Mouse (Mus musculus) liver, embryonic 14.5 days (tissue): ENCODE measurements around the gene Rcan1. TPM values are rescaled to one million over a fixed set of nuclear protein-coding genes. Genes with fewer than 3 reads are reported as not detected.

Source experiments
- ATAC-seq: fragments of 200-750 bp; cut with Nextera tagmentation; 2 replicates; pipeline ENCODE4 v1.8.0; 2017; ENCODE audit warnings: moderate number of reproducible peaks, mild to moderate bottlenecking, moderate library complexity; ENCODE audit not compliant: insufficient read depth
- DNase-seq, 3 experiments: peaks; one replicate each; pipeline ENCODE4 v3.0.0-alpha.2; 2012 to 2013; ENCODE audit warnings: low read depth in 3 of 3, low spot score in 3 of 3
- H3K27ac ChIP-seq: fragments of 300-500 bp; sonication (generic); 2 replicates; pipeline ENCODE4 v1.5.1; 2014; ENCODE audit warnings: moderate library complexity, mild to moderate bottlenecking, control low read depth, inconsistent platforms
- H3K27me3 ChIP-seq: fragments of 300-500 bp; sonication (generic); 2 replicates; pipeline ENCODE4 v1.6.1; 2014; ENCODE audit warnings: mild to moderate bottlenecking, low read length, moderate library complexity; ENCODE audit not compliant: control insufficient read depth, insufficient read depth
- H3K36me3 ChIP-seq: fragments of 300-500 bp; sonication (generic); replicated peaks from 2 replicates; pipeline ENCODE4 v1.6.1; 2014; ENCODE audit warnings: low read depth; ENCODE audit not compliant: control insufficient read depth, insufficient read depth
- H3K4me1 ChIP-seq, 2 experiments: fragments of 200-500 bp in 1 of 2; fragments of 300-500 bp in 1 of 2; sonication (generic) in 1 of 2; replicated peaks; 2 replicates each; pipeline ENCODE4 v1.6.1; 2012 to 2014; ENCODE audit warnings: antibody characterized with exemption in 1 of 2, inconsistent platforms in 1 of 2, low read length in 1 of 2; ENCODE audit not compliant: control insufficient read depth in 2 of 2, insufficient read depth in 2 of 2
- H3K4me2 ChIP-seq: fragments of 300-500 bp; sonication (generic); 2 replicates; pipeline ENCODE4 v1.6.1; 2014; ENCODE audit warnings: low read depth, mild to moderate bottlenecking, control low read depth, moderate library complexity
- H3K4me3 ChIP-seq, 2 experiments: fragments of 200-500 bp in 1 of 2; fragments of 300-500 bp in 1 of 2; sonication (generic) in 1 of 2; 2 replicates each; pipeline ENCODE4 v1.5.1; 2012 to 2014; ENCODE audit warnings: low read depth in 2 of 2, low read length in 2 of 2, mild to moderate bottlenecking in 2 of 2, control low read depth in 1 of 2, inconsistent platforms in 1 of 2, moderate library complexity in 1 of 2; ENCODE audit not compliant: insufficient read depth in 1 of 2
- H3K9ac ChIP-seq: fragments of 300-500 bp; sonication (generic); replicated peaks from 2 replicates; pipeline ENCODE4 v1.6.1; 2014; ENCODE audit warnings: mild to moderate bottlenecking, control low read depth, moderate library complexity
- H3K9me3 ChIP-seq: fragments of 300-500 bp; sonication (generic); 2 replicates; pipeline ENCODE4 v1.6.1; 2016; ENCODE audit warnings: low read length, mixed read lengths; ENCODE audit not compliant: control insufficient read depth
- CTCF ChIP-seq: IDR thresholded peaks from 2 replicates; pipeline ENCODE4 v1.5.1; 2016; ENCODE audit warnings: antibody characterized with exemption, low read depth, control low read depth
- EP300 ChIP-seq: IDR thresholded peaks from 2 replicates; pipeline ENCODE4 v1.6.1; 2016; ENCODE audit warnings: antibody characterized with exemption, low read depth
- WGBS: fragments of 180-500 bp; shearing (Covaris S2); extraction: QIAGEN DNeasy Blood & Tissue Kit; methylation state at CpG from one replicate; pipeline ENCODE4 v1.1.7; 2014; ENCODE audit not compliant: insufficient replicate concordance; 5-methylcytosine and 5-hydroxymethylcytosine counted together
- polyA plus RNA-seq, 2 experiments: library from polyadenylated mRNA; depleted of rRNA in 1 of 2; stranded (reverse) in 1 of 2; unstranded in 1 of 2; fragments of >200 nt; fragmentation: Nextera tagmentation in 1 of 2; extraction: Ambion mirVana in 1 of 2; gene quantifications; 2 replicates each; pipeline versions ENCODE4 v1.2.1 to v1.2.3; 2012 to 2014

Gene Rcan1
- polyA plus RNA-seq, 2 experiments = 6.2 to 8.7 TPM

GRCm38 (mm10) chr16:92353295-92353694, 117.4 kb downstream of the Rcan1 start:
- TF ChIP-seq EP300 = no peak
- no peak for TF ChIP-seq CTCF
- Histone ChIP-seq H3K4me3 (no peak overlapping the region), H3K9me3 (no peaks in the 10 kb centered on the region), H3K9ac (no peak overlapping the region), H3K27me3 (no peaks in the 10 kb centered on the region), H3K4me1 (no peaks in the 10 kb centered on the region), H3K4me2 (no peak overlapping the region), H3K27ac (no peak overlapping the region), H3K36me3 (no peaks in the 10 kb centered on the region)
- 77% methylated on average over 12 of the region's 12 CpGs for WGBS
- no peak for ATAC-seq
- DNase-seq = no peak

- 68% methylated on average over 12 of the region's 12 CpGs for WGBS
Measured at GRCm38 (mm10) chr16:92348941-92349340, 121.7 kb downstream of the Rcan1 start.

GRCm38 (mm10) chr16:92346297-92346916, 124.3 kb downstream of the Rcan1 start:
- H3K36me3 ChIP-seq = no peaks in the 10 kb centered on the region
- H3K4me3 ChIP-seq = no peak overlapping the region
- no peaks in the 10 kb centered on the region for H3K9me3 ChIP-seq
- H3K27me3 ChIP-seq = no peaks in the 10 kb centered on the region
- TF ChIP-seq CTCF (no peak), EP300 (no peak)
- H3K4me1 ChIP-seq = peaks cover 2 to 17% of the 10 kb centered on the region in 2 experiments; a peak in 3 of 4 replicates
- WGBS = 65% methylated on average over 13 of the region's 13 CpGs
- no peak overlapping the region for H3K27ac ChIP-seq
- no peak for DNase-seq
- no peak overlapping the region for H3K9ac ChIP-seq
- no peak overlapping the region for H3K4me2 ChIP-seq
- ATAC-seq = no peak

More at GRCm38 (mm10) chr16:92348941-92349340, 121.7 kb downstream of the Rcan1 start:
- ATAC-seq (no peak), DNase-seq (no peak)
- Histone ChIP-seq H3K4me2 (no peak overlapping the region), H3K36me3 (no peaks in the 10 kb centered on the region), H3K9me3 (no peaks in the 10 kb centered on the region), H3K27me3 (no peaks in the 10 kb centered on the region), H3K9ac (no peak overlapping the region), H3K4me1 (peaks cover 0 to 14% of the 10 kb centered on the region in 2 experiments; a peak in 2 of 4 replicates), H3K27ac (no peak overlapping the region), H3K4me3 (no peak overlapping the region)
- TF ChIP-seq CTCF (no peak), EP300 (no peak)

- Histone ChIP-seq H3K4me3 (no peak overlapping the region), H3K27ac (no peak overlapping the region), H3K36me3 (no peaks in the 10 kb centered on the region), H3K9me3 (no peaks in the 10 kb centered on the region), H3K9ac (no peak overlapping the region), H3K27me3 (no peaks in the 10 kb centered on the region), H3K4me2 (peak overlapping the region; percentile 19; the same call in 1 of the 2 replicates), H3K4me1 (peaks cover 10 to 28% of the 10 kb centered on the region in 2 experiments)
- ATAC-seq = no peak
- no peak for TF ChIP-seq CTCF
- no peak for TF ChIP-seq EP300
- WGBS = 18% methylated on average over 11 of the region's 11 CpGs
- no peak for DNase-seq
Measured at GRCm38 (mm10) chr16:92345177-92345576, 125.5 kb downstream of the Rcan1 start.

Other genes starting within 250 kb of the Rcan1 start
- not detected in 2 replicates for gene Kcne2, start 178.5 kb downstream of the Rcan1 start, polyA plus RNA-seq (2012; rRNA removed)
- gene Kcne2, start 178.5 kb downstream of the Rcan1 start, polyA plus RNA-seq (2014; fragmentation: Nextera tagmentation; extraction: Ambion mirVana) = not detected in 2 replicates
- 15.4 and 24.8 TPM in 2 replicates for gene Smim11, start 169.6 kb downstream of the Rcan1 start, polyA plus RNA-seq (2012; rRNA removed)
- 53.1 and 58.9 TPM in 2 replicates for gene Smim11, start 169.6 kb downstream of the Rcan1 start, polyA plus RNA-seq (2014; fragmentation: Nextera tagmentation; extraction: Ambion mirVana)
- 0.01 and 0.02 TPM in 2 replicates for gene Fam243, start 149.4 kb downstream of the Rcan1 start, polyA plus RNA-seq (2012; rRNA removed)
- gene Fam243, start 149.4 kb downstream of the Rcan1 start, polyA plus RNA-seq (2014; fragmentation: Nextera tagmentation; extraction: Ambion mirVana) = not detected in 2 replicates
- not detected in 2 replicates for gene Kcne1, start 111.4 kb downstream of the Rcan1 start, polyA plus RNA-seq (2012; rRNA removed)
- gene Kcne1, start 111.4 kb downstream of the Rcan1 start, polyA plus RNA-seq (2014; fragmentation: Nextera tagmentation; extraction: Ambion mirVana) = not detected in 2 replicates
- gene Clic6, start 14.9 kb upstream of the Rcan1 start, polyA plus RNA-seq (2012; rRNA removed) = 0.14 and 0.28 TPM in 2 replicates
- 0.11 and 0.13 TPM in 2 replicates for gene Clic6, start 14.9 kb upstream of the Rcan1 start, polyA plus RNA-seq (2014; fragmentation: Nextera tagmentation; extraction: Ambion mirVana)